Mouse (Mus musculus): ENCODE results near the gene Ttc23l. TPM values are rescaled to one million over a fixed set of nuclear protein-coding genes. Genes with fewer than 3 reads are reported as not detected.
A peak's percentile ranks its signal among the peaks of the same experiment; 100 is the strongest.
"Not testable (repeated sequence)": the region's sequence is repeated elsewhere in the genome, so short reads cannot be mapped to it uniquely, and the experiment has no call there.

The Ttc23l gene
- total RNA-seq, 4 experiments from 2014 or later, result not detected

GRCm38 (mm10) chr15:10515166-10515565 lies 43.3 kb downstream of the Ttc23l start:
- DNase-seq (ENCODE audit: low spot score), result no peak

DNA sequence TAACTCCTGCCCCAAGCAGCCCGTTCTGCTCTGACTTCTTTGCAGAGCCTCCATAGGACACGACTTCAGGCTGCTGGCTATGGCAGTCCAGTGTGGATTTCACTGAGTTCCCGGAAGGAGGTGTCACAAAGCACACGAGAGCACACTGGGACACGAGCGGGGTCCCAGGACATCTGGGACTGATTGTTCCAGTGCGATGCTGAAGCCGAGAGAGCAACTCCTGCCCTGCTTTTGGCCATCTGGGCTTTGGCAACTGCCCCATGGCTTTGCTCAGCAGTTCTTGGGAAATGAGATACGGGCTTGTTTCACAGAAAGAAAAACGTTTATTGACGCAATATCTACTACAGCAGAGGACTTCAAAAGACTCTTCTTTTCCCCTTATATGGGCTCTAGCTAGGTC lies 52.4 kb downstream of the Ttc23l start:
- DNase-seq (ENCODE audit: low spot score), result peak; percentile 41

GRCm38 (mm10) chr15:10500838-10501719 lies 57.4 kb downstream of the Ttc23l start:
- peak; percentile 10 for DNase-seq (ENCODE audit: low spot score)

DNA sequence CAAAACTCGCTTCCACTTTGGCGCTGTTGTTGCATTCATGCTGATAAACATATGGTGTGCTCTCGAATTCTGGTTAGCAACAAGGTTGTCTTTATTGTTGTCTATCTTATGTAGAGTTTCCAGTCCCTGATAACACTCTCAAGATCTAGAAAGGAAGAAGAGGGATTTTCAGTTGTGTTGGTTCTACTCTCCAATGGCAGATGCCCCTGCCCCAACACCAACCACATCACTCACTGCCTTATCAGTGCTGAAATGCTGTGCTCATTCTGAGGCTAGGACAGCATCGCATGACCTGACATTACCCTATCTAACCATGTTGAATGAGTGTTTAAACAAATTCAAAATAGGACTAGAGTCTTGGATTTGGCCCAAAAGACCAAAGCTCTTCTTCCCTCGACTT lies 58.4 kb downstream of the Ttc23l start:
- no peak for DNase-seq (ENCODE audit: low spot score)

GRCm38 (mm10) chr15:10499593-10499992 lies 58.9 kb downstream of the Ttc23l start:
- no peak for DNase-seq (ENCODE audit: low spot score)

- not testable (repeated sequence) for DNase-seq (ENCODE audit: low spot score)
Measured at GRCm38 (mm10) chr15:10496696-10497095, 61.8 kb downstream of the Ttc23l start.

DNA sequence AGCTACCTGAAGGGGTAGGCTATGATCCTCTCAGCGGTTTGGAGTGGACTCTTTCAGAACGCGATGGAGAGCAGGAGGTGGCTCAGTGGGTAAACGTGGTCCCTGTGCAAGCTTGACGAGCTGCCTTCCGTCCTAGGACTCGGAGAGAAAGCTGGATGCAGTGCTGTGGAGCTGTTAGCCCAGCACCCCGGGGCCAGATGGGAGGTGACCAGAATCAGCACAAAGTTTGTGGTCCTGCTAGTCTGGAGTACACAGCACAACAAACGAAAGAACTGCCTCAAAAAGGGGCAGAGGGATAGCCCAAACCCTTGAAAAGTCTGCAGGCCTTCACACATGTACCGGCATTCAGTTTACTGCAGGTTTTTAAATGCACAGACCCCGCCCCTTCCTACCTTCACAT lies 62.5 kb downstream of the Ttc23l start:
- DNase-seq (ENCODE audit: low spot score), result no peak

GRCm38 (mm10) chr15:10490101-10490500 lies 68.4 kb downstream of the Ttc23l start:
- DNase-seq (ENCODE audit: low spot score), result no peak

- DNase-seq (ENCODE audit: low spot score), result no peak
Measured at GRCm38 (mm10) chr15:10487246-10487645, 71.2 kb downstream of the Ttc23l start.

DNA sequence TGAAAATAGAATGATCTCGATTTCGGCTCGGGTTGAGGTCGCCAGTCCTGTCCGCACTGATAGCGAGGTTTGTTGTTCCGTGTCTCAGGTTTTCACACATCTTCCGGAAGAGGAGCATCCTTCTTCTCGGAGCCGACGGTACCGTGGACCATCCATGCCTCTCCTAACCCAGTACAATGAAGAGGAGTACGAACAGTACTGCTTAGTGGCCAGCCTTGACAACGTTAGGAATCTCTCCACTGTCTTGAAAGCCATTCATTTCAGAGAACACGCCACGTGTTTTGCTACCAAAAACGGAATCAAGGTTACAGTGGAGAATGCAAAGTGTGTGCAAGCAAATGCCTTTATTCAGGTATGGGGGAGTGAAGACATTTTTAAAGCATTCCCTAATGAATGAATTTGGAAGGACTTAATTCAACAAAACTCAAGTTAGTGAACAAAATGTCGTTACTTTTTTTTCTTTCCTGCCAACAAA lies 72.1 kb downstream of the Ttc23l start:
- DNase-seq (ENCODE audit: low spot score), result no peak

GRCm38 (mm10) chr15:10485484-10486364 lies 72.7 kb downstream of the Ttc23l start, which contains the start of the genes Brix1 and Rad1:
Gene Brix1 (minus strand): TSS chr15:10485947.
Gene Rad1 (plus strand): TSS chr15:10486018.
- DNase-seq (ENCODE audit: low spot score), result peak; percentile 96

DNA sequence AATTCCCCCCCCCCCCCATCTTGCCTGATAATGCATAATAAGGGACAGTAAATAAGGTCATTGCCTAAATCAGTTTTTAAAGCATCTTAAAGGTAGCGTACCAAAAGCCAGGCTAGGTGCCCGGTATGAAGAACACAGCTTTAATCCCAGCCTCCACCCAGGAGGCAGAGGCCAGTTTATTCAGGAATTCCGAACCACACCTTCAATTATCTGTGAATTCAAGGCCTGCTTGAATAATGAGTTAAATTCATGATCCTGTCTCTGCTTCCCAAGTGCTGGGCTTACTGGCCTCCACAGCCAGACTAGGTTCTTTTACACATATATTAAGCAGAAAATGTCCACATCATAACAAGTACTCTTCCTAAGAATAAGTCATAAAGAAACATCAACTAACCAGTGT lies 87.5 kb downstream of the Ttc23l start:
- no peak for DNase-seq (ENCODE audit: low spot score)

DNA sequence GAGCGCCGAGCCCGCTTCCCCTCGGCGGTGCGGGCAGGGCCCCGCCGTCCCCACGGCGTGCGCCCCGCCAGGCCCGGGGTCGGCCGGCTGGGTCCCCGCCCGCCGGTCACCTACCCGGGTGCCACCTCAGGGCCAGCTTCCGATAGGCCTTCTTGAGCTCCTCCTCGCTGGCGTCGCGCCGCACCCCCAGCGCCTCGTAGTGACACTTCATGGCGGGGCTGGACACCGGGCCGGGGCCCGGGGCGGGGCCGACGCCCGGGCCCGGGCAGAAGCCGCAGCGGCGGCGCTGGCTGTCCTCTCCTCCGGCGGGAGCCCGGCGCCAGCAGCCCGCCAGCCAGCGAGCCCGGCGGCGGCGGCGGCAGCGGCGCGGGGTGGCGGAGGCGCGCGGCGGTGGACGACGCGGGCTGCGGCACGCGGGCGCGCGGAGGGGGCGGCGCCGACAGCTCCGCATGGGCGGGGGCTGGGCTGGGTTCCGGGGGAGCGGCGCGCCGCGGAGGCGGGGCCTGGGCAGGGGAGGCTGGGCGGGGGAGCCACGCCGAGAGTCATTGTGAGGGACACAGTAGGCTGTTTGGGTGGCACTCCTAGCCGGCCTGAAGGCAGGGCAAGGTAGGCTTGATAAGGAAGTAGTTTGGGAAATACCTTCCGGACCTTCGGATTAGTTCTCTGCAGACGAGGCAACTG lies 88.2 kb downstream of the Ttc23l start, which contains the start of gene Dnajc21:
Gene Dnajc21 (minus strand): TSS at position 366 of the 681 bp plus-strand sequence.
- peak; percentile 83 for DNase-seq (ENCODE audit: low spot score)

DNA sequence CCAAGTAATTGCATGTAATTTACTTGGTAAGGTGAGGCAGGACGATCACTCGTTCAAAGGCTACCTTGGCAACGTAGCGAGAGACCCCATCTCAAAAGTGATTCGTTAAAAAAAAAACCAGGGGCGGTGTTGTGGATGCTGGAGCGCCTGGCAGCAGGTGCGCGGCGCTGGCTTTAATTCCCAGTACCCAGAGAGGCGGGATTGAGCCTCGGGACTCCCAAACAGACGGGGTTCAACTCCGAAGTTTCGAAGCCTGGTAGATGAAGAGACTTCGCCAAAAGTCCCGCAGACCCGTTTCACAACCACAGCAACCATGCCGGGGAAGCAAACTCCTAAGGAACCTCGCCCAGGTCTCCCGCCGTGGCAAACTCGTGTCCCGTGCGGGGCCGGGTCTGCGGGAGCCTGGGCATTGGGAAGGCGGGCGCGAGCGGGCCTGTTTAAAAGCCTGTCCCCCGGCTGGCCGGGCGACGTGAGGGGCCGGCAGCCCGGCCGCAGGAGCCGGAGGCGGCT lies 88.8 kb downstream of the Ttc23l start:
- peak; percentile 6 for DNase-seq (ENCODE audit: low spot score)

DNA sequence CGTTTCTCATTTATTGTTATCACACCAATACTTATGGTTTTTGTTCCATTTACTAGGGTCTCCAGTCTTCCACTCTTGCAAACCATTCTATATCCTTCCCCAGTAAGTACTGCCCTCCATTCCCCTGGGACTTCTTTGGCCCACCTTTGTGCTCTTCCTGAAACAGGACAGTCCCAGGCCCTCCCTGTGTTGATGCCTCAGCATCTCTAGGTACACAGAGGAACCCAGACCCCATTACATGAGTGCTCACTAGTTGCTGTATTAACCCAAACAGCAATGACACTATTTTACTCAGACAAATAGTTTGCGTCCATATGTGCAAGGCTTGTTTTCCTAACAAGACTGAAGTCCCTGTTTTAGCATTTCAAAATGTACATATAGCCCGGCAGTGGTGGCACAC lies 89.7 kb downstream of the Ttc23l start:
- no peak for DNase-seq (ENCODE audit: low spot score)

GRCm38 (mm10) chr15:10464678-10465077 lies 93.8 kb downstream of the Ttc23l start:
- DNase-seq (ENCODE audit: low spot score), result no peak

DNA sequence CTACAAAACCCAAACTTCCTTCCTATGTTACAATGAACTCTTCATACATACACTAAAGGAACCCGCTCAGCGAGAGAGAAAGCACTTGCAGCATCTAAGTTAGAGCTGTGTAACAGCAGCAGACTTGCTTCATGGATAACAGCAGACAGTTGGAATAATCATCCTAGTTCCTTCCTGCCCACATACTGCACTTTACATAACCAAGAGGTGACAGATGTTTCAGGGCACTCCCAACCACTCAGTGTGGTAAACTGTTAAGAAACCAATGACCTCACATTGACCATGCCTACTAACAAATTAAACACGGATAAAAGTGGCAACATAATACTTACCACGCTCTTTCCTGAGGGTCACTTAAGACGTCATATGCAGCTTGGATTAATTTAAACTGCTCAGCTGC lies 94.9 kb downstream of the Ttc23l start:
- DNase-seq (ENCODE audit: low spot score), result no peak

DNA sequence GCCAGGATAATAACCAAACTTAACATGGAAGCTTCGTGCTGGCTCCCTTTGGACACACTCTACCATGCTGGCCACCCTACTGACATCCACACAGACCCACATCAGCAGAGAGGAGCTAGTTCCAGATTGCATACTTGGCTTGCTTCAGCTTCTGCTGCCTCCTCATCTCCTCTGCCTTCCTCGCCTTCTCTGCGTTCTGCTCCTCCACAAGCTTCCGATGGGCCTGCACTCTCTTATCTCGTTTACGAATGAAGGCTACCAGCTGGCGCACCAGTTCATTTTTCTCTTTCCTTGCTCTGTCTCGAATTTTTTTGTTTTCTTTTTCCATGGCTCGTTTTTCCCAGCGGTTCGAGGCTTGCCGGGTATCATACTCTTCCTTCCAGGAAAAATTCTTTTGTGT lies 97.5 kb downstream of the Ttc23l start:
- DNase-seq (ENCODE audit: low spot score), result no peak
